Mouse (Mus musculus) stomach, postnatal 0 days (tissue): ENCODE results near the gene B230219D22Rik.
A peak's percentile ranks its signal among the peaks of the same experiment; 100 is the strongest.

Experiments used
- CTCF ChIP-seq: IDR thresholded peaks from 2 replicates; pipeline ENCODE4 v1.5.1; 2016; ENCODE audit warnings: antibody characterized with exemption, low read depth, mild to moderate bottlenecking, moderate library complexity
- EP300 ChIP-seq: optimal IDR thresholded peaks from 2 replicates; pipeline ENCODE3; 2016; ENCODE audit warnings: antibody characterized with exemption

DNA sequence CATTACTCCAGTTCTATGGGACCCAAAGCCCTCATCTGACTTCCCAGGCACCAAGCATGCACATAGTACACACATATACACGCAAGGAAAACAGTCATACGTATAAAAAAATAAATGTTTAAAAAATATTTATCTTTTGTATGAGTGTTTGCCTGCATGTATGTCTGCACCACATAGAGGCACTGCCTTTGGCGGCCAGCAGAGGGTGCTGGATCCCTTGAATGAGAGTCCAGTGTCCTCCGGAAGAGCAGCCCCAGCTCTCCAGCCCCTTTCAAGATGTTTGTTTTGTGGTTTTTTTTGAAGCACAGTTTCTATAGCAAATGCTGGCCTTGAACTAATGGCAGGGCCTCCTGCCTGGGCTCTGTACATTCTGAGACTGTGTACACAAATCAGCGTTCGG, 24.4 kb upstream of the B230219D22Rik start:
- TF ChIP-seq CTCF: peak; percentile 72
- TF ChIP-seq EP300: no peak
